Mouse (Mus musculus) midbrain, postnatal 0 days (tissue): ENCODE data around the gene Tssk2. TPM values are rescaled to one million over a fixed set of nuclear protein-coding genes. Genes with fewer than 3 reads are reported as not detected.

Experiments
- ATAC-seq: fragments of 200-750 bp; cut with Nextera tagmentation; 2 replicates; pipeline ENCODE4 v1.8.0; 2017; ENCODE audit warnings: moderate number of reproducible peaks, mild to moderate bottlenecking, moderate TSS enrichment, moderate library complexity; ENCODE audit not compliant: low FRiP score
- DNase-seq: peaks from one replicate; pipeline ENCODE4 v3.0.0-alpha.2; 2015; ENCODE audit warnings: low spot score
- H3K27ac ChIP-seq: fragments of 300-500 bp; sonication (generic); 2 replicates; pipeline ENCODE4 v1.5.1; 2014; ENCODE audit warnings: low read depth, mild to moderate bottlenecking, low read length, mixed read lengths
- H3K27me3 ChIP-seq: fragments of 300-500 bp; sonication (generic); 2 replicates; pipeline ENCODE4 v1.6.1; 2014; ENCODE audit warnings: low read length, control low read depth, mixed read lengths; ENCODE audit not compliant: insufficient read depth
- H3K36me3 ChIP-seq: fragments of 300-500 bp; sonication (generic); 2 replicates; pipeline ENCODE4 v1.6.1; 2014; ENCODE audit warnings: low read length, control low read depth, mixed read lengths; ENCODE audit not compliant: insufficient read depth
- H3K4me1 ChIP-seq: fragments of 300-500 bp; sonication (generic); 2 replicates; pipeline ENCODE4 v1.6.1; 2014; ENCODE audit warnings: mild to moderate bottlenecking, control low read depth, antibody characterized with exemption, low read length, mixed read lengths; ENCODE audit not compliant: insufficient read depth
- H3K4me2 ChIP-seq: fragments of 300-500 bp; sonication (generic); 2 replicates; pipeline ENCODE4 v1.6.1; 2014; ENCODE audit warnings: low read depth, mild to moderate bottlenecking, low read length, mixed read lengths; ENCODE audit not compliant: poor library complexity, severe bottlenecking
- H3K4me3 ChIP-seq: fragments of 300-500 bp; sonication (generic); 2 replicates; pipeline ENCODE4 v1.5.1; 2014; ENCODE audit warnings: low read depth, mild to moderate bottlenecking, low read length, moderate library complexity
- H3K9ac ChIP-seq: fragments of 300-500 bp; sonication (generic); replicated peaks from 2 replicates; pipeline ENCODE4 v1.6.1; 2014; ENCODE audit warnings: mild to moderate bottlenecking, low read length, moderate library complexity, mixed read lengths; ENCODE audit not compliant: poor library complexity, severe bottlenecking
- H3K9me3 ChIP-seq: fragments of 300-500 bp; sonication (generic); 2 replicates; pipeline ENCODE4 v1.6.1; 2016; ENCODE audit warnings: low read length, control low read depth
- CTCF ChIP-seq: IDR thresholded peaks from 2 replicates; pipeline ENCODE4 v1.5.1; 2016; ENCODE audit warnings: antibody characterized with exemption, mild to moderate bottlenecking
- WGBS: fragments of 180-500 bp; shearing (Covaris S2); extraction: QIAGEN DNeasy Blood & Tissue Kit; methylation state at CpG from one replicate; pipeline ENCODE4 v1.1.7; 2014; 5-methylcytosine and 5-hydroxymethylcytosine counted together
- polyA plus RNA-seq: library from polyadenylated mRNA; unstranded; fragments of >200 nt; fragmentation: Nextera tagmentation; extraction: Ambion mirVana; gene quantifications from 2 replicates; pipeline ENCODE4 v1.2.1, GENCODE M21; 2015
- total RNA-seq: library from RNA; depleted of rRNA; stranded (reverse); fragments of >200 nt; gene quantifications from 2 replicates; pipeline ENCODE4 v1.2.3, GENCODE M21; 2014

Tssk2 gene
- total and polyA plus RNA-seq, 2 experiments from 2014 or later: not detected

- Histone ChIP-seq H3K4me3 (no peak overlapping the region), H3K9ac (no peak overlapping the region), H3K27me3 (no peaks in the 10 kb centered on the region), H3K4me2 (no peak overlapping the region), H3K9me3 (no peaks in the 10 kb centered on the region), H3K27ac (no peak overlapping the region), H3K4me1 (no peaks in the 10 kb centered on the region), H3K36me3 (peaks cover 9% of the 10 kb centered on the region)
- 94% methylated on average over 4 of the region's 4 CpGs for WGBS
- ATAC-seq (no peak), DNase-seq (no peak)
- TF ChIP-seq CTCF: no peak
These were observed 23.3 kb upstream of the Tssk2 start for GRCm38 (mm10) chr16:17875174-17875573.

DNA sequence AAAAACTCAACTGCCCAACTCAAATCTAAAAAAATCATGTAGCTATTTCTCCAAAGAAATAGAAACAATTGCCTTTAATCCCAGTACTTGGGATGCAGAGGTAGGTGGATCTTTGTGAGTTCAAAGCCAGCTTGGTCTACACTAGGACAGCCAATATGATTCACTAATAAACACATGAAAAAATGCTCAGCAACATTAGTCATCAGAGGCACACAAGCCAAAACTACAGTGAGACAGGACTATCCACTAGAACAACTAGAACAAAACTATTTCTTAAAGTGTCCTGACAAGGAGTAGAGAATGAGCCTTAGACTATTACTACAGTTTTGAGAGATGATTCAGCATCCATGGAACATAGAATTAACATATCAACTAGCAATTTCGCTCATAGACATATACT, 22.3 kb upstream of the Tssk2 start:
- TF ChIP-seq CTCF: no peak
- Histone ChIP-seq H3K4me3 (no peak overlapping the region), H3K9ac (no peak overlapping the region), H3K4me2 (no peak overlapping the region), H3K27me3 (no peaks in the 10 kb centered on the region), H3K9me3 (no peaks in the 10 kb centered on the region), H3K27ac (no peak overlapping the region), H3K4me1 (no peaks in the 10 kb centered on the region), H3K36me3 (peaks cover 8% of the 10 kb centered on the region)
- no peak for DNase-seq
- ATAC-seq: no peak
- WGBS: 93% methylated on average over 1 of the region's 1 CpGs

GRCm38 (mm10) chr16:17879571-17879970, 18.9 kb upstream of the Tssk2 start:
- Histone ChIP-seq H3K4me2 (no peak overlapping the region), H3K4me3 (no peak overlapping the region)

GRCm38 (mm10) chr16:17882196-17882595, 16.2 kb upstream of the Tssk2 start:
- ATAC-seq (no peak), DNase-seq (no peak)
- Histone ChIP-seq H3K4me3 (no peak overlapping the region), H3K4me1 (peaks cover 4% of the 10 kb centered on the region; the same call in 1 of the 2 replicates), H3K9ac (no peak overlapping the region), H3K9me3 (no peaks in the 10 kb centered on the region), H3K4me2 (no peak overlapping the region), H3K36me3 (0 out of 2 replicates have a peak, but pooled peaks cover 5% of the 10 kb centered on the region), H3K27ac (no peak overlapping the region), H3K27me3 (no peaks in the 10 kb centered on the region)
- no peak for TF ChIP-seq CTCF

More at GRCm38 (mm10) chr16:17879571-17879970, 18.9 kb upstream of the Tssk2 start:
- Histone ChIP-seq H3K36me3 (0 out of 2 replicates have a peak, but pooled peaks cover 5% of the 10 kb centered on the region), H3K27ac (no peak overlapping the region), H3K9ac (no peak overlapping the region), H3K4me1 (no peaks in the 10 kb centered on the region), H3K27me3 (no peaks in the 10 kb centered on the region), H3K9me3 (no peaks in the 10 kb centered on the region)
- DNase-seq (no peak), ATAC-seq (no peak)
- no peak for TF ChIP-seq CTCF
- WGBS: 92% methylated on average over 4 of the region's 4 CpGs

DNA sequence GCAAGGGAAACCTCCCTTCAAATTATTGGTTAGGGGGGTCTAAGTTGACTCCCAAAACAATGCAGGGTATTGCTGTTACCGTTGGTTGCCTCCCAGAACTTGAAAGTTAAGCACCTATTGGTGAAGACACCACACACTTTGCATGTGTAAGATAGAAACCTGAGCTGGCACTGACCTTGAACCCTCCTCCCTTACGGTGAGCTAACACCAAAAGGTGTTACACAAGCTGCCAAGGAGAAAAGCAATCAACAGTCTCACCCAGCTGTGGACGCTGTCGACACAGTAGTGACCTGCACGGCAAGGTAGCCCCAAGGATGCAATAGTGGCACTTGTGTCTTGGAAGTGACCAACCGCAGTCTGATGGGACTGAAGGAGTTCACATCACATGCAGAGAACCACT, 14.3 kb upstream of the Tssk2 start:
- Histone ChIP-seq H3K4me2 (no peak overlapping the region), H3K36me3 (0 out of 2 replicates have a peak, but pooled peaks cover 5% of the 10 kb centered on the region), H3K9ac (no peak overlapping the region), H3K4me1 (peaks cover 4% of the 10 kb centered on the region; the same call in 1 of the 2 replicates), H3K4me3 (no peak overlapping the region), H3K9me3 (no peaks in the 10 kb centered on the region), H3K27ac (no peak overlapping the region), H3K27me3 (no peaks in the 10 kb centered on the region)
- DNase-seq (no peak), ATAC-seq (no peak)
- TF ChIP-seq CTCF: no peak
- WGBS: 91% methylated on average over 6 of the region's 6 CpGs

- H3K4me3 ChIP-seq: peak overlapping the region; percentile 99
- whole genome bisulfite sequencing: 79% methylated on average over 6 of the region's 6 CpGs
- H3K27me3 ChIP-seq: no peaks in the 10 kb centered on the region
- no peak overlapping the region for H3K27ac ChIP-seq
- peak overlapping the region; percentile 99 for H3K9ac ChIP-seq
- H3K4me2 ChIP-seq: peak overlapping the region; percentile 84
- no peak for TF ChIP-seq CTCF
- DNase-seq (no peak), ATAC-seq (no peak)
- H3K36me3 ChIP-seq: no peaks in the 10 kb centered on the region
- H3K4me1 ChIP-seq: peaks cover 14% of the 10 kb centered on the region; the same call in 1 of the 2 replicates
- H3K9me3 ChIP-seq: no peaks in the 10 kb centered on the region
These were observed 8.6 kb upstream of the Tssk2 start for GRCm38 (mm10) chr16:17889689-17890341.
